Mouse (Mus musculus) embryonic facial prominence, embryonic 10.5 days (tissue): Measurements from ENCODE around the gene Mat2a. TPM values are rescaled to one million over a fixed set of nuclear protein-coding genes. Genes with fewer than 3 reads are reported as not detected.
"Not testable (repeated sequence)": the region's sequence is repeated elsewhere in the genome, so short reads cannot be mapped to it uniquely, and the experiment has no call there.

Experiments used
- DNase-seq: peaks from one replicate; pipeline ENCODE4 v3.0.0-alpha.2; 2017; ENCODE audit warnings: low spot score
- H3K27ac ChIP-seq: fragments of 300-500 bp; sonication (generic); replicated peaks from 2 replicates; pipeline ENCODE4 v1.5.1; 2016; ENCODE audit warnings: mild to moderate bottlenecking
- H3K27me3 ChIP-seq: fragments of 300-500 bp; sonication (generic); replicated peaks from 2 replicates; pipeline ENCODE4 v1.6.1; 2016; ENCODE audit warnings: low read depth, mild to moderate bottlenecking; ENCODE audit not compliant: poor library complexity, severe bottlenecking
- H3K36me3 ChIP-seq: fragments of 300-500 bp; sonication (generic); replicated peaks from 2 replicates; pipeline ENCODE4 v1.6.1; 2016; ENCODE audit warnings: mild to moderate bottlenecking, moderate library complexity
- H3K4me1 ChIP-seq: fragments of 300-500 bp; sonication (generic); 2 replicates; pipeline ENCODE4 v1.6.1; 2016
- H3K4me3 ChIP-seq: fragments of 300-500 bp; sonication (generic); 2 replicates; pipeline ENCODE4 v1.5.1; 2016; ENCODE audit warnings: mild to moderate bottlenecking, moderate library complexity
- H3K9me3 ChIP-seq: fragments of 300-500 bp; sonication (generic); 2 replicates; pipeline ENCODE4 v1.6.1; 2016; ENCODE audit warnings: mild to moderate bottlenecking
- WGBS: fragments of 180-500 bp; shearing (Covaris S2); methylation state at CpG from one replicate; pipeline ENCODE4 v1.1.7; 2016; 5-methylcytosine and 5-hydroxymethylcytosine counted together
- polyA plus RNA-seq: library from polyadenylated mRNA; unstranded; fragments of >200 nt; fragmentation: Nextera tagmentation; extraction: Ambion mirVana; gene quantifications from 2 replicates; pipeline ENCODE4 v1.2.1, GENCODE M21; 2016

Mat2a gene
- polyA plus RNA-seq, 1 experiment from 2014 or later: 473 TPM

DNA sequence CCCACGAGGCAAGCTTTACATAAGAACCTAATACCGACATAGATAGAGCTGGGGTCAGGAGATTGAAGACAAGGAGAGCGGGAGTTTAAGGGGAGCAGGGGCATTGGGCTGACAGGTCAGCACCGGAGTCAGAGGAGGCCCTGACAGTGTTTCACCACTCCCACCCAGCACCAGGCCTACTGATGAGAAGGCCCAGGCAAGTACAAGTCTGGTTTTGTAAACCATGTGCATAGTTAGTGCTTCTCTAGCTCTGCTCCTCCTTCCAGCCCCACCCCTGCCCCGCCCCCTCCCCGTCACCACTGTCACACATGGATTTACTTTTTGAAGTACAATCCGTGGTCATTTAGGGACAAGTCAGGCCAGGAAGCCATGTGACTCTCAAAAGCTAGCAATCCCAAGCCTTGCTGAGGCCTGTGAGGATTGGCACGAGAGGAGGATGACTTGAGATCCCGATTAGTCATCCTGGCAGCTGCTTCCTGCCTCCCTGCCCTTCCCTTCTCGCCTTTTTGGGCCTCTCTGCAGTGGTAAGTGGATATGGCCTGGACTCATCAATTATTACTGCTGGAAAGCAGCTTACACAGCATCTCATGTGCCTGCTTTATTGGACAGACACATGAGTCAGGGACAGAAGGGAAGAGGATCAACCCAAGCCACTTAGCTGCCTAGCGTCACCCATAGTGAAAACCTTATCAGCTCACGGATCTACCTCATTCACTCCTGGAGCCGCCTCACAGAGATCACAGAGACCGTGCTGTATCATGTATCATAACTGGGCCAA is 34.1 kb upstream of the Mat2a start:
- Histone ChIP-seq H3K36me3 (no peaks in the 10 kb centered on the region), H3K4me3 (no peak overlapping the region), H3K9me3 (no peaks in the 10 kb centered on the region), H3K27me3 (no peaks in the 10 kb centered on the region), H3K27ac (no peak overlapping the region), H3K4me1 (peaks cover 9% of the 10 kb centered on the region)
- 62% methylated on average over 14 of the region's 14 CpGs for WGBS
- no peak for DNase-seq

DNA sequence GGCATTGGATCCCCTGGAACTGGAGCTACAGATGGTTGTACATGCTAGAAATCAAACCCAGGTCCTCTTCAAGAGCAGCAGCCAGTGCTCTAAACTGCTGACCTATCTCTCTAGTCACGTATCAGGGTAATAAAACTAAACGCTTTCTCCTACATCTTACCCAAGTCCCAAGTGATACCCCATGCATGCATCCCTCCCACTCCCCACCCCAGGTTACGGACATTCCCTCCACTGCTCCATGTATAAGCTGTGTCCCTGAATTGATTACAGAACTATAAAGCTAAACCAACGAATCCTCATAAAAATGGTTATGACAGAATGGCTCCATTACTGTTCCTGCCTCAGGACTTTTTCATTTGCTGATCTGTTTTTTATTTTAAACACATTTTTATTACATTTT is 26.8 kb upstream of the Mat2a start:
- H3K36me3 ChIP-seq: no peaks in the 10 kb centered on the region
- no peak for DNase-seq
- no peak overlapping the region for H3K27ac ChIP-seq
- 87% methylated on average over 4 of the region's 4 CpGs for whole genome bisulfite sequencing
- H3K4me3 ChIP-seq: no peak overlapping the region
- H3K27me3 ChIP-seq: no peaks in the 10 kb centered on the region
- 0 out of 2 replicates have a peak, but pooled peaks cover 3% of the 10 kb centered on the region for H3K4me1 ChIP-seq
- H3K9me3 ChIP-seq: no peaks in the 10 kb centered on the region

DNA sequence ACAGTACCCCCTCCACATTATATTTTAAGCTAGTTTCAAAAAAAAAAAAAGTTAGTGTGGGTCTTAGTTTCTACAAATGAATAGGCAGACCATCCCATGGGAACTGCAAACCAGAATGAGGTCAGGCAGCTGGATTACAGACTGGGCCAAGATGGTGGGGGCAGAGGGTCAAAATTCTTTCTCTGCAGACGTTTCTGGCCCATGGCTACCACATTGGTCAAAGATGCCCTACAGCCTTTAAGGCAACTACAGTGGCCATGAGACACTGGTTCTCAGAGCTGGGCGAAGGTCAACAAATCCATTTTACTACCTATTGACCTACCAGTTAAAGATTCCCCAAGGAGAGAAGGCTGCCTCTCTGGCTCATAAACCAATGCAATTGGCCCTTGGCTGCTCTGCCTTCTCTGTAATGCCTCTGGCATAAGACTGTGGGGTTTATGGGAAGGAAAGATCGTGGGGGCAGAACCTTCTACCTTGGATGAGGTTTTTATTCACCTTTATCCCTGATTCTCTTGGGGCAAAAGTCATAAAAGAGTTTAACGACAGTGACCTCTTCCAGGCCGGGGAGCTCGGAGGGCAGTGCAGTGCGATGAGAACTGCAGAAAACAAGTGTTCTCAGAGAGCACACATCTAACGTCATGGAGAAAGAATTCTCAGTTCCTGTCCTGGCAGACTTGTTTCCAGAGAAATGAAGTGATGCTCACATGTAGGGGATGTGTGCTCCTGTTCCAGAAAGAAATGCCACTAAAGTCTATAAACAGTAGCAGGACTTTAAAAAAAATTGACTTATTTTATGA is 26.2 kb upstream of the Mat2a start:
- peaks cover 4% of the 10 kb centered on the region; the same call in 1 of the 2 replicates for H3K4me1 ChIP-seq
- no peaks in the 10 kb centered on the region for H3K27me3 ChIP-seq
- H3K4me3 ChIP-seq: no peak overlapping the region
- H3K36me3 ChIP-seq: no peaks in the 10 kb centered on the region
- no peak for DNase-seq
- no peak overlapping the region for H3K27ac ChIP-seq
- WGBS: 76% methylated on average over 8 of the region's 8 CpGs
- no peaks in the 10 kb centered on the region for H3K9me3 ChIP-seq

DNA sequence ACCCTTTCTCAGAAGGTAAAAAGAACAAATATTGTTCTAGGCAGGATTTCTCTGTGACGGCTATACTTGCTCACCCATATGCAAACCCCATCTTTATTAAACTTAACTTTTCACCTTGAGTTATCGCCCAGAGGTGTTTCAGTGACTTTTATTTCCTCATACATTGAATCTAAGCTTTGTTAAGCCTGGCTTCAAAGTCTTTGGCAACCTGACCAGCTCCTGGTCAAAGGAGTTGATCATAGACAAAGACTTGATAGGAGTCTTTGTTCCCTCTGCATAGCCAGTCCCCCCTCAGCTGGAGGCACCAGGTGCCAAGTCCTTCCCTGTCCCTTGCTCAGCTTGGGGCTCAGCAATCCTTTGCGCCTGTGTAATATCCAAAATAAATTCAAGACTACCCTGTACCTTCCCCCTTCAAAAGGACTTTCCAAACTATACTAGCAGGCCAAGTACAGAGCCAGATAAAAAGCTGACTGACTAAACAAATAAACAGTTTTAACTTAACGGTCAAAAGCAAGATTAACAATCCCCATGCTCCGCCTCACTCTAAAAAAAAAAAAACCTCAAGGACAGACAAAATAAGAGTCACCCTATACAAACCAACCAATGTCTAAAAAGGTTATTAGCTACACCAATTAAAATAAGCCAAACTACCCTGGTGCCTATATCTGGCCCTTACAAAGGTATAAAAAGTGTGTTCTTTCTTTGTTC is 23.3 kb upstream of the Mat2a start:
- not testable (repeated sequence) for H3K27ac ChIP-seq, DNase-seq, H3K4me3 ChIP-seq, H3K36me3 ChIP-seq, H3K9me3 ChIP-seq, H3K27me3 ChIP-seq
- H3K4me1 ChIP-seq: peaks cover 11% of the 10 kb centered on the region
- WGBS: 84% methylated on average over 5 of the region's 5 CpGs

DNA sequence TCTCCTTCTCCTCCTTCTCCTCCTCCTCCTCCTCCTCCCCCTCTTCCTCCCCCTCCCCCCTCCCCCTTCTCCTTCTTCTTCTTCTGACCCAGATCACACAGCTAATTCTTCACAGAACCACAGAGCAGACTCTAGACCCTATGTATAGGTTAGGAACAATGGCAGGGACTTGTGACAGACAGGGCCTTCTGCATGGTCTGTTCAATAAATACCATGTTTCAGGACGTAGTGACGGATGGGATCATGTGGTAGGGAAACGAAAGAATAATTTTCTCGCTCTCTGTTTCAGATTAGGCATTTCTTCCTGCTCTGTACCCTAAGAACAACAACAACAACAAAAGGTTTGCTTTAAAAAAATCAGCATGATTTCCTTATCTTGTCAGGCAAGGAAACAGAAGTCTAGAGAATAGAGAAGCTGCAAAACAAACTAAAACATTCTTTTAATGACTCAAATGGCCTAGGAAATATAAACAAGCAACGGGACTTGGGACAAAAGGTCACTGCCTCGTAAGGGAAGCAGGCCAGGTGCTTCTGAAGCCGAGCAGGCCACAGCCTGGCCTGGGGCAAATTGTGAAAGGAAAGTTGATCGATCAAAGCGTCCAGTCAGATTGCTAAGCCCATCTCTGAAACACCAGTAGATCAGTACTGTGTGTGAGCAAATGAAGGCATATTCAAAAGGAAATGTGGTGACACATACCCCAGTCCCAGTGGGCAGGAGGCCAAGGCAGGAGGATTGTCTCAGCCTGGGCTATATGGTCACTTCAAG is 20.9 kb upstream of the Mat2a start:
- DNase-seq: no peak
- Histone ChIP-seq H3K27ac (0 out of 2 replicates have a peak overlapping the region, but pooled peaks have one; percentile 30), H3K27me3 (no peaks in the 10 kb centered on the region), H3K4me3 (no peak overlapping the region), H3K9me3 (no peaks in the 10 kb centered on the region), H3K4me1 (peaks cover 8% of the 10 kb centered on the region), H3K36me3 (no peaks in the 10 kb centered on the region)
- 39% methylated on average over 9 of the region's 9 CpGs for WGBS

DNA sequence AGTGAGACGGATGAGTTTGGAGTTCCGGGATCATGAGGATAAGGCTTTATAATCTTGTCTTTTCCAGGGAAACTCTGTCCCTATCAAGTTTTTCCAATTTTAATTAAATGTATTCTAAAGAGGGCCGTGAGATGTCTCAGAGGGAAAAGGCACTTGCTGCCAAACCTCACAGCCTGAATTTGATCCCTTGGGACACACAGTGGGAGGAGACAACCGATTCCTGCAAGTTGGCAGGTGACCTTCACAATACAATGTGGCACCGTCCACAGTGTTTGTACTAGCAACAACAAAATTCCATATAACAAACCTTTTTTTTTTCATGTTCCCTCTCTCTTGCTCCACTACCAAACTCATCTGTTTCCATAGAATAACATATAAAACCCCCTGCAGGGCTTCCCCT is 19.6 kb upstream of the Mat2a start:
- no peak for DNase-seq
- H3K36me3 ChIP-seq: no peaks in the 10 kb centered on the region
- H3K4me3 ChIP-seq: no peak overlapping the region
- H3K27ac ChIP-seq: no peak overlapping the region
- no peaks in the 10 kb centered on the region for H3K9me3 ChIP-seq
- H3K27me3 ChIP-seq: no peaks in the 10 kb centered on the region
- 72% methylated on average over 5 of the region's 5 CpGs for WGBS
- H3K4me1 ChIP-seq: peaks cover 20% of the 10 kb centered on the region

DNA sequence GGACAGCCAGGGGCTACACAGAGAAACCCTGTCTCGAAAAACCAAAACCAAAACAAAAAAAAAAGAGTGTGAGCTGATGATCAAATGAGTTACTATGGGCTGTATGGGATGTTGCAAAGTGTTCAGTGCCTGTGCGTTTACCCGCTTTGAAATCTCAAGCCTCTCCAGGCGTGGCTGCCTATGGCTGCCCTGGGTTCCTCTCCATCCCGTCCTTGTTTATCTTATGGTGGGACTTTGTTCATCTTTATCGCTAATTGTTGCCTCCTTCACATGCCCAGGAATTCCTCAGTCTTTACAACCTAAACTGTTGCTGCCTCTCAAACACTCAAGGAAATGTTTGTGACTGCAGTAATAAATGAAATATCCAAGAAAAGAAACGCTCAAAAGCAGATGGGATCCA is 19.1 kb upstream of the Mat2a start:
- DNase-seq: no peak
- H3K27me3 ChIP-seq: no peaks in the 10 kb centered on the region
- no peak overlapping the region for H3K4me3 ChIP-seq
- H3K4me1 ChIP-seq: peaks cover 20% of the 10 kb centered on the region
- H3K36me3 ChIP-seq: no peaks in the 10 kb centered on the region
- 84% methylated on average over 7 of the region's 7 CpGs for WGBS
- no peak overlapping the region for H3K27ac ChIP-seq
- no peaks in the 10 kb centered on the region for H3K9me3 ChIP-seq

DNA sequence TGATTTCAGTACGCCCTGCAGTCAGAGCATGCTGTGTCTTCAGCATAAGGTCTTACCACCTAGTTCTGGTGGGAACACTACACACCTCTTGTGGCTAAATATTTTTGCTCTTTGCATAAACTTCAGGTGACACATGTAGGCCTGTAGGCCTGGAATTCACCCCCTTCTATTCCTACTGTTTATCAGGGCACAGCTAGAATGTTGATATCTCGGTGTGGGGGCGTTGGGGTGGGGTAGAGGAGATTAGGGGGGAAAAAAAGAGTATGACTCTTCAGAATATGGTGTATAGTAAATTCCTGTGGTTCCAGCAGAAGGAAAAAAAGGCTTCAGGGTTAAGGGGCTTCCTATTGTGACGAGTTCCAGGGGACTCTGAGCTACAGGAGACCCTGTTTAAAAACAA is 17.2 kb upstream of the Mat2a start:
- no peak overlapping the region for H3K27ac ChIP-seq
- H3K4me1 ChIP-seq: peaks cover 24% of the 10 kb centered on the region
- no peaks in the 10 kb centered on the region for H3K36me3 ChIP-seq
- no peak for DNase-seq
- H3K9me3 ChIP-seq: no peaks in the 10 kb centered on the region
- no peak overlapping the region for H3K4me3 ChIP-seq
- H3K27me3 ChIP-seq: no peaks in the 10 kb centered on the region
- 83% methylated on average over 4 of the region's 4 CpGs for WGBS

DNA sequence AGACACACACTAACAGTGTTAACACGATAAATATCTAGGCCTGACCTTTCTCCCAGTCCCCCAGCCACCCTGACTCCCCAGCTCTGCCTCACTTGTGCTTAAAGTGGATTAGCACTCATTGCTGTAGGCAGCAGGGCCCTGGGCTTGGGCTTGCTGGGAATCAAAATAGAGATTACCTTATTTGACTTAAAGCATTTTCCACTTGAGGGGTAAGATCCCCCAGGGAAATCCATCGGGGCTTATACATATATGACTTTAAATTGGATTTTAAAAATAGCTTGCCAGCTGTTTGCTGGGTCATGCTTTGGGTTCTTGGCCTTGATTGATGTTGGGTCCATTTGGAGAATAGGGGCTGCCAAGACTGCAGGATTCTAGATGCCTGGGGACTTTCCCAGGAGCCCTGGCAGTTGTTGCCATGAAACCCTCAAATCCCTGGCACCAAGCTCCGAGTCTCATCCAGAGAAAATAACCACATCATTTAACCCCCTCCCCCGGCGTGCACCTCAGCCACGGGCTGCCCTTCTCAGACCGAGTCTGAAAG is 15.5 kb upstream of the Mat2a start:
- H3K4me3 ChIP-seq: no peak overlapping the region
- no peak overlapping the region for H3K27ac ChIP-seq
- no peaks in the 10 kb centered on the region for H3K36me3 ChIP-seq
- H3K4me1 ChIP-seq: peaks cover 17% of the 10 kb centered on the region
- 68% methylated on average over 7 of the region's 7 CpGs for WGBS
- no peaks in the 10 kb centered on the region for H3K27me3 ChIP-seq
- no peaks in the 10 kb centered on the region for H3K9me3 ChIP-seq
- no peak for DNase-seq

DNA sequence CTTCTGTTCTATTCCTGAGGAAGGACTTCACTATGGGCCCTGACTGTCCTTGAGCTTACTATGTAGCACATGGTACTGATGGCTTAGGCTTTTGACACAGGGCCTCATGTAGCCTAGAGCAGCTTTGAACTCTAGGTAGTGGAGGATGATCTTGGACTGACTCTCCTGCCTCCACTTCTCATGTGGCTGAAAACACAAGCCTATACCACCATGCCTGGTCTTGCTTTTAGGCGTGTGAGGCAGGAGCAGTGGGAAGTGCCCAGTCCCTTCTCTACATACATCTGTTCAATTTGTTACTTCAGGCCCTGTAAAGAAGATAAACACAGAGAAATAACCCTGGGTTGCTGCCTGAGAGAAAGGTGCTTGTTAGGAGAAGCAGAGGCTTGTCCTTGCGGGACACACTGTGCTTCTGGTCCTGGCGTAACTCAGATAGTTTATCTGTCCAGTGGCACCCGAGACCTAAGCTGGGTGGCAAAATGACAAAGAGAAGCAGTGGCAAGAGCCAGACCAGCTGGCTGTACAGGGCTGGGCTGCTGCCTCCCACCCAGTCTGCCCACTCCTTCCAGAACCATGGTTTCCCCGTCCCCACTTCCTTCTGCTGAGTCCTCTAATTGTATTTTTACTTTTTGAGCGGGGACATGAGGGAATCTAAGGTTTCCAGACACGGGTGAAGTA is 14.9 kb upstream of the Mat2a start:
- H3K36me3 ChIP-seq: no peaks in the 10 kb centered on the region
- DNase-seq: no peak
- peak overlapping the region; percentile 12; the same call in 1 of the 2 replicates for H3K27ac ChIP-seq
- WGBS: 60% methylated on average over 7 of the region's 7 CpGs
- H3K4me3 ChIP-seq: no peak overlapping the region
- no peaks in the 10 kb centered on the region for H3K9me3 ChIP-seq
- peaks cover 16% of the 10 kb centered on the region for H3K4me1 ChIP-seq
- H3K27me3 ChIP-seq: no peaks in the 10 kb centered on the region

DNA sequence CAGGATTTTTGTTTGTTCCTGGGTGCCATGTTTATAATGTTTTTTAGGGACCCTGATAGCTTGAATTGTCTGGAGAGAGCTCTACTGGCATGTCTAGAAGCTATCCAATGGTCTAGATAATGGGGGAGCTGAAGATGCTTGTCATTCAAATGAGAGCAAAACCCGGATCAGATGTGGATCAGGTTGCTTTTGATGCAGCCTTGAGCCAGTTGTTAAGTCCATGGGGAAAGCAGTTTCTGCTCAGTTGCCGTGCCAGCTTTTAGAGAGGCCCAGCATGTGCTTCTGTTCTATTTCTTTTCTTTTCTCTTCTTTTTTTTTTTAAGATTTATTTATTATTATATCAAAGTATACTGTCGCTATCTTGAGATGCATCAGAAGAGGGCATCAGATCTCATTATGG is 14.2 kb upstream of the Mat2a start:
- Histone ChIP-seq H3K4me3 (no peak overlapping the region), H3K27me3 (no peaks in the 10 kb centered on the region), H3K27ac (no peak overlapping the region), H3K4me1 (peaks cover 16% of the 10 kb centered on the region), H3K9me3 (no peaks in the 10 kb centered on the region), H3K36me3 (no peaks in the 10 kb centered on the region)
- WGBS: 75% methylated on average over 3 of the region's 3 CpGs
- no peak for DNase-seq
